In genomic region chr9:52098600-52098999, GRCm38 (mm10) we compare ENCODE assay signal across 8 mouse cellular contexts. TPM values are rescaled to one million over a fixed set of nuclear protein-coding genes. Genes with fewer than 3 reads are reported as not detected.
A peak's percentile ranks its signal among the peaks of the same experiment; 100 is the strongest.
DNase-seq lines count a peak whose midpoint lies in the region; ATAC-seq and TF ChIP-seq lines count a peak whose summit lies in the region.

No protein-coding gene starts in this region.

- no peak overlapping the region for H3K27ac ChIP-seq in forebrain, embryonic 10.5 days

- ATAC-seq in neutrophil, adult 5-6 weeks (ENCODE audit: extremely low read depth, insufficient number of reproducible peaks, low FRiP score, poor library complexity, severe bottlenecking): peak; percentile 64

- no peaks in the 10 kb centered on the region for H3K27me3 ChIP-seq in forebrain, embryonic 10.5 days (ENCODE audit: poor library complexity, severe bottlenecking)

- H3K4me1 ChIP-seq in forebrain, embryonic 10.5 days: peaks cover 26% of the 10 kb centered on the region

- peak; percentile 65 to 70 for DNase-seq in CD8-positive naive resting alpha-beta T cell, adult 2 months (ENCODE audit: low read depth in 2 of 2, low spot score in 2 of 2)
- peak; percentile 90 for DNase-seq in brain, embryonic 14.5 days (ENCODE audit: low read depth)
- DNase-seq in forebrain, embryonic 10.5 days (ENCODE audit: extremely low spot score, low spot score): peak; percentile 84
- peak; percentile 82 to 89 for DNase-seq in heart, postnatal 14 days
- DNase-seq in kidney, postnatal 4 days: peak; percentile 88 to 89
- peak; percentile 74 to 80 for DNase-seq in lung, adult 18-20 months
- DNase-seq in testis, postnatal 14 days (ENCODE audit: low spot score): peak; percentile 58

- WGBS in forebrain, embryonic 10.5 days: 2% methylated on average over 7 of the region's 7 CpGs

- H3K36me3 ChIP-seq in forebrain, embryonic 10.5 days (replicated peaks): no peaks in the 10 kb centered on the region

- TF ChIP-seq POLR2A in brain, embryonic 14.5 days (IDR thresholded peaks at IDR 0.05; ENCODE audit: borderline replicate concordance, extremely low read depth, insufficient read depth, insufficient read length, poor library complexity, severe bottlenecking): no peak

- no peaks in the 10 kb centered on the region for H3K9me3 ChIP-seq in forebrain, embryonic 10.5 days

- intact Hi-C loops in heart, postnatal 14 days (cut with DNase I): loop anchor here (1.0 to 5.0 kb wide), 4 partner anchors 36 to 938 kb away; no protein-coding TSS in a partner anchor

- TF ChIP-seq CTCF in brain, embryonic 14.5 days (IDR thresholded peaks at IDR 0.05; ENCODE audit: borderline replicate concordance, extremely low read depth, insufficient read depth, insufficient read length): peak; percentile 98

- no peak overlapping the region for H3K4me3 ChIP-seq in forebrain, embryonic 10.5 days

RNA-seq across cellular contexts. Expression of gene Rdx, which starts 51.6 kb away (rescaled TPM):
- polyA plus RNA-seq in brain, embryonic 14.5 days (2012; rRNA removed): 44.6 and 59.2 TPM in 2 replicates
- polyA plus RNA-seq in forebrain, embryonic 10.5 days (2016; fragmentation: Nextera tagmentation; extraction: Ambion mirVana): 145 and 156 TPM in 2 replicates
- 10 to 100 TPM; 94.3 to 96.8 TPM for total RNA-seq in heart, postnatal 14 days (2021)
- total RNA-seq in neutrophil, adult 5-6 weeks (2017): 82.8 and 85.5 TPM in 2 replicates
